Mouse (Mus musculus) testis, postnatal 14 days (tissue): ENCODE data around the gene Zfp568.
"Not testable (repeated sequence)": the region's sequence is repeated elsewhere in the genome, so short reads cannot be mapped to it uniquely, and the experiment has no call there.

ENCODE experiments used
- DNase-seq: peaks from one replicate; pipeline ENCODE4 v3.0.0; 2021; ENCODE audit warnings: low spot score

Zfp568 gene

GRCm38 (mm10) chr7:29983690-29984380 is at the start of gene Zfp568:
Gene Zfp568 (plus strand): TSS chr7:29983955.
- DNase-seq = peak; percentile 93

- DNase-seq = no peak
Measured at GRCm38 (mm10) chr7:29938856-29939255, 44.9 kb upstream of the Zfp568 start.

- DNase-seq = no peak
Measured at GRCm38 (mm10) chr7:29941027-29941426, 42.7 kb upstream of the Zfp568 start.

- DNase-seq = no peak
Measured at GRCm38 (mm10) chr7:29942740-29943139, 41.0 kb upstream of the Zfp568 start.

- no peak for DNase-seq
Measured at GRCm38 (mm10) chr7:29943720-29944119, 40.0 kb upstream of the Zfp568 start.

- DNase-seq = no peak
Measured at GRCm38 (mm10) chr7:29944201-29944600, 39.6 kb upstream of the Zfp568 start.

GRCm38 (mm10) chr7:29953086-29953485 is 30.7 kb upstream of the Zfp568 start:
- DNase-seq = no peak

GRCm38 (mm10) chr7:29953513-29954401 is 30.0 kb upstream of the Zfp568 start, which contains the start of gene Zfp74:
Gene Zfp74 (minus strand): TSS chr7:29954089.
- peak; percentile 78 for DNase-seq

- DNase-seq = no peak
Measured at GRCm38 (mm10) chr7:29954731-29955130, 29.0 kb upstream of the Zfp568 start.

- DNase-seq = no peak
Measured at GRCm38 (mm10) chr7:29956257-29956656, 27.5 kb upstream of the Zfp568 start.

GRCm38 (mm10) chr7:29958125-29958724 is 25.5 kb upstream of the Zfp568 start:
- no peak for DNase-seq

GRCm38 (mm10) chr7:29959004-29959403 is 24.8 kb upstream of the Zfp568 start:
- DNase-seq = no peak

- DNase-seq = not testable (repeated sequence)
Measured at GRCm38 (mm10) chr7:29965115-29965810, 18.5 kb upstream of the Zfp568 start.

GRCm38 (mm10) chr7:29970686-29971085 is 13.1 kb upstream of the Zfp568 start:
- DNase-seq = no peak

- no peak for DNase-seq
Measured at GRCm38 (mm10) chr7:29980761-29981160, 3.0 kb upstream of the Zfp568 start.

- DNase-seq = no peak
Measured at GRCm38 (mm10) chr7:29981455-29981854, 2.3 kb upstream of the Zfp568 start.

- DNase-seq = no peak
Measured at GRCm38 (mm10) chr7:29981860-29982259, 1.9 kb upstream of the Zfp568 start.

- no peak for DNase-seq
Measured at GRCm38 (mm10) chr7:29982341-29982740, 1.4 kb upstream of the Zfp568 start.

- no peak for DNase-seq
Measured at GRCm38 (mm10) chr7:29982931-29983330, 824 bp upstream of the Zfp568 start.

- peak; percentile 12 for DNase-seq
Measured at GRCm38 (mm10) chr7:29983340-29983689, 440 bp upstream of the Zfp568 start.

- no peak for DNase-seq
Measured at GRCm38 (mm10) chr7:29986101-29986500, 2.3 kb downstream of the Zfp568 start.

- DNase-seq = no peak
Measured at GRCm38 (mm10) chr7:29987551-29987950, 3.8 kb downstream of the Zfp568 start.
